Mouse (Mus musculus) hindbrain, embryonic 13.5 days (tissue): ENCODE data around the gene Lrrc8a. TPM values are rescaled to one million over a fixed set of nuclear protein-coding genes. Genes with fewer than 3 reads are reported as not detected.
A peak's percentile ranks its signal among the peaks of the same experiment; 100 is the strongest.

Experiments
- ATAC-seq: fragments of 200-750 bp; cut with Nextera tagmentation; 2 replicates; pipeline ENCODE4 v1.8.0; 2017; ENCODE audit warnings: moderate TSS enrichment; ENCODE audit not compliant: low FRiP score
- H3K27ac ChIP-seq: fragments of 300-500 bp; sonication (generic); 2 replicates; pipeline ENCODE4 v1.5.1; 2015; ENCODE audit warnings: inconsistent platforms, mild to moderate bottlenecking, moderate library complexity
- H3K27me3 ChIP-seq: fragments of 300-500 bp; sonication (generic); 2 replicates; pipeline ENCODE4 v1.6.1; 2015; ENCODE audit warnings: mild to moderate bottlenecking, inconsistent platforms
- H3K36me3 ChIP-seq: fragments of 300-500 bp; sonication (generic); 2 replicates; pipeline ENCODE4 v1.6.1; 2015; ENCODE audit warnings: mild to moderate bottlenecking, inconsistent platforms
- H3K4me1 ChIP-seq: fragments of 300-500 bp; sonication (generic); replicated peaks from 2 replicates; pipeline ENCODE4 v1.6.1; 2015; ENCODE audit warnings: inconsistent platforms
- H3K4me2 ChIP-seq: fragments of 300-500 bp; sonication (generic); 2 replicates; pipeline ENCODE4 v1.6.1; 2015; ENCODE audit warnings: inconsistent platforms, mild to moderate bottlenecking, moderate library complexity
- H3K4me3 ChIP-seq: fragments of 300-500 bp; sonication (generic); 2 replicates; pipeline ENCODE4 v1.5.1; 2015; ENCODE audit warnings: mild to moderate bottlenecking, inconsistent platforms
- H3K9ac ChIP-seq: fragments of 300-500 bp; sonication (generic); 2 replicates; pipeline ENCODE4 v1.6.1; 2015; ENCODE audit warnings: mild to moderate bottlenecking, inconsistent platforms
- H3K9me3 ChIP-seq: fragments of 300-500 bp; sonication (generic); 2 replicates; pipeline ENCODE4 v1.6.1; 2016; ENCODE audit warnings: inconsistent platforms
- WGBS: fragments of 180-500 bp; shearing (Covaris S2); methylation state at CpG from one replicate; pipeline ENCODE4 v1.1.7; 2015; 5-methylcytosine and 5-hydroxymethylcytosine counted together
- polyA plus RNA-seq: library from polyadenylated mRNA; unstranded; fragments of >200 nt; fragmentation: Nextera tagmentation; extraction: Ambion mirVana; gene quantifications from 2 replicates; pipeline ENCODE4 v1.2.1, GENCODE M21; 2015

Gene Lrrc8a
- polyA plus RNA-seq, 1 experiment from 2014 or later: 59.8 TPM

DNA sequence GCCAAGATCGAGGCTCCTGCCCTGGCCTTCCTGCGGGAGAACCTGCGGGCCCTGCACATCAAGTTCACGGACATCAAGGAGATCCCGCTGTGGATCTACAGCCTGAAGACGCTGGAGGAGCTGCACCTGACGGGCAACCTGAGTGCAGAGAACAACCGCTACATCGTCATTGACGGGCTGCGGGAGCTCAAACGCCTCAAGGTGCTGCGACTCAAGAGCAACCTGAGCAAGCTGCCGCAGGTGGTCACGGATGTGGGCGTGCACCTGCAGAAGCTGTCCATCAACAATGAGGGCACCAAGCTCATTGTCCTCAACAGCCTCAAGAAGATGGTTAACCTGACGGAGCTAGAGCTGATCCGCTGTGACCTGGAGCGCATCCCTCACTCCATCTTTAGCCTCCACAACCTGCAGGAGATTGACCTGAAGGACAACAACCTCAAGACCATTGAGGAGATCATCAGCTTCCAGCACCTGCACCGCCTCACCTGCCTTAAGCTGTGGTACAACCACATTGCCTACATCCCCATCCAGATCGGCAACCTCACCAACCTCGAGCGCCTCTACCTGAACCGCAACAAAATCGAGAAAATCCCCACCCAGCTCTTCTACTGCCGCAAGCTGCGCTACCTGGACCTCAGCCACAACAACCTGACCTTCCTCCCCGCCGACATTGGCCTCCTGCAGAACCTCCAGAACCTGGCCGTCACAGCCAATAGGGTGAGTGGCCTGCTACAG is 19.3 kb downstream of the Lrrc8a start:
- no peak for ATAC-seq
- peaks cover 94% of the 10 kb centered on the region for H3K36me3 ChIP-seq
- H3K27me3 ChIP-seq: no peaks in the 10 kb centered on the region
- no peak overlapping the region for H3K27ac ChIP-seq
- peaks cover 31% of the 10 kb centered on the region for H3K4me1 ChIP-seq
- H3K4me2 ChIP-seq: no peak overlapping the region
- no peaks in the 10 kb centered on the region for H3K9me3 ChIP-seq
- no peak overlapping the region for H3K9ac ChIP-seq
- no peak overlapping the region for H3K4me3 ChIP-seq
- 97% methylated on average over 30 of the region's 30 CpGs for WGBS

DNA sequence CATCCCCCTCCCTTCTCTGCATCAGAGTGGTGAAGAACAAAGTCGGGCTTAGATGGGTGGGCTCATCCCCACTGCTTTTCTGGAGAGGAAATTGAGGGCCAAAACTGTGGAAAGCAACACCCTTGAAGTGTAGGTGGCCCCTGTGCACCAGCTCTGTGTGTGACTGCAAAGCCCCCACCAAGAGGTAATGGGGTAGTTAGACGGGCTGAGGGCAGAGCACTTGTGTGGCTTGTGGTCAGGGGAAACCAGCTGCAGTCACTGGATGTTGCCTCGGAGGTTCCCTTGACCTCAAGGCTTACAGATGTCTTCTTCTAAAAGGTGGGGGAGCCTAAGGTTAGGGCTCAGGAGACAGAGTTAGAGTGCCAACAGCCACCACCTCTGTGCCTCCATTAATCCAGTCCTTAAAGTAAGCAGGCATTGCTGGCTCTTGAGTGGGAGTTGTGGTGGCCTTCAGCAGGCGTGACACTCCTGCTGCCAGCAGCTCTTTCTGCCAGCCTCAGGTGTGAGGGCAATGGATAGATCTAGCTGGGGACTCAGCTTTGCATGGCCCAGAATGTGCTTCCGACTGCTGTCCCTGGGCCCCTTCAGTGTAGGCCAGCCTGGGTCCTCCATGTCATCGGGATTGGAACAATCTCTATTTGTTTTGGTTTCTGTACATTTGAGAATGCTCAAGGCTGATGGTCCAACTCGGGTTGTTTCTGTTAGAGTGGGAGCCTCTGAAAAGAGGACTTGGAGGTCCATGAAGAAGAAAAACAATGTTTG is 20.4 kb downstream of the Lrrc8a start:
- Histone ChIP-seq H3K4me2 (no peak overlapping the region), H3K27me3 (no peaks in the 10 kb centered on the region), H3K27ac (no peak overlapping the region), H3K9me3 (no peaks in the 10 kb centered on the region), H3K36me3 (peaks cover 93% of the 10 kb centered on the region), H3K9ac (no peak overlapping the region), H3K4me1 (peaks cover 34% of the 10 kb centered on the region), H3K4me3 (no peak overlapping the region)
- no peak for ATAC-seq
- WGBS: 86% methylated on average over 7 of the region's 7 CpGs

DNA sequence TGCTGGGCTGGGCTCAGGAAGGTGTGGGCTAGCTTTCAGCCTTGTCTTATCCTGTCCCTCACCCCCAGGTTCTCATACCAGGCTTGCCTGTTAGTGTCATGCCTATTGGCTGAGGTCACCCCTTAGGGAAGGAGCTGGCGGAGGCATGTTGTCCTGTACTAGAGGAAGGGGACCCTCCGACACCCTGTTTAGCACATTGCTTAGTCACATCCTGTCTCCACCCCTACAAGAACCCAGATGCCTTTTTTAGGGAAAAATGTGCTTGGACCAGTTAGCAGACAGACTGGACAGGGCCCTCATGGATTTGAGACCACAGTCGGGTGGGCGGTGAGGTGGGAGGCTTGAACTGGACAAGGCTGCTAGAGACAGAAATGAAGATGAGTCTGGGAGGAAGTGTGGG is 21.1 kb downstream of the Lrrc8a start:
- peaks cover 94% of the 10 kb centered on the region for H3K36me3 ChIP-seq
- H3K9ac ChIP-seq: no peak overlapping the region; the same call in 1 of the 2 replicates
- no peak overlapping the region for H3K4me3 ChIP-seq
- H3K4me1 ChIP-seq: peaks cover 41% of the 10 kb centered on the region
- 90% methylated on average over 4 of the region's 4 CpGs for WGBS
- H3K27ac ChIP-seq: no peak overlapping the region
- no peak overlapping the region for H3K4me2 ChIP-seq
- no peak for ATAC-seq
- H3K9me3 ChIP-seq: no peaks in the 10 kb centered on the region
- H3K27me3 ChIP-seq: no peaks in the 10 kb centered on the region

DNA sequence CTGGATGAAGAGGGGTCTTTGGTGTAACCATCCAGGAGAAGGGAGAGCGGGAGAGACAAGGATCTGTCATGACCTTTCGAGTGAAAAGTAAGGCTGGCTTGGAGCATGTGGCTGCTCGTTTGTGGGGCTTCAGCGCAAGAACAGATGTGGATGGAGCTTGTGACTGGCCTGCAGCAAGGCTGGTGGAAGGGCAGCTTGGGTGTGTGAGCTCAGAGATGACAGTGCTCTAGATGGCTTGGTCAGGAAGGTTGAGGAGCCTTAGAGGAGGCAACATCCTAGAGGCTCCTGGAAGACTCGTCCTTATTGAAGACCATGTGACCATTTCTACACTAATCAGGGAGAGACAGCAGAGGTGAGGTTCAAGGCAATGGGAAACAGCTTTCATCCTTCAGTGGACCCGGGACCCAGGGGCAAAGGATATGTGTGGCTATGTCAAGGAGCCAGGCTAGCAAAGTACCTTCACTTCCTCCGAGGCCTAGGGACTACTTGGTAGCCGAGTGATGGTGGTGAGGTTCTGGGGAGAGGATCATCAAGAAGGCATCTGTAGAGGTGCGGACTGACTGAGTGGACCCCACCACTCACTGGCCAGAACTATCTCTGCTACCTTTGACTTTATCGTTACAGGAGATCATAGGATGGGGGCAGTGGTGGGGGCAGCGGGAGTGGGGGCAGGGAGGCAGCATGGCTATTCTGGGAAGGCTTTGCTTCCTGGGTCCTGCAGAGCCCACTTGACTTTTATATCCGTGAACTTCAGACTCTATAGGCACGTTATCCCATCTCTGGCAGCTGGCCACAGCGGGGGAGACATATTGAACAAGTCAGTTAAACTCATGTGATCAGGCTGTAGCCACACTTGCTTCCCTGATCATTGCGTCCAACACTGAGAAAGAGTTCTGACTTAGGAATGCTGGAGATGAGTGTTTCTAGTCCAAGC is 21.9 kb downstream of the Lrrc8a start:
- no peaks in the 10 kb centered on the region for H3K9me3 ChIP-seq
- WGBS: 91% methylated on average over 15 of the region's 15 CpGs
- no peak overlapping the region for H3K9ac ChIP-seq
- H3K27ac ChIP-seq: no peak overlapping the region
- H3K36me3 ChIP-seq: peaks cover 96% of the 10 kb centered on the region
- H3K4me2 ChIP-seq: no peak overlapping the region
- ATAC-seq: no peak
- H3K27me3 ChIP-seq: no peaks in the 10 kb centered on the region
- peaks cover 47% of the 10 kb centered on the region for H3K4me1 ChIP-seq
- no peak overlapping the region for H3K4me3 ChIP-seq

DNA sequence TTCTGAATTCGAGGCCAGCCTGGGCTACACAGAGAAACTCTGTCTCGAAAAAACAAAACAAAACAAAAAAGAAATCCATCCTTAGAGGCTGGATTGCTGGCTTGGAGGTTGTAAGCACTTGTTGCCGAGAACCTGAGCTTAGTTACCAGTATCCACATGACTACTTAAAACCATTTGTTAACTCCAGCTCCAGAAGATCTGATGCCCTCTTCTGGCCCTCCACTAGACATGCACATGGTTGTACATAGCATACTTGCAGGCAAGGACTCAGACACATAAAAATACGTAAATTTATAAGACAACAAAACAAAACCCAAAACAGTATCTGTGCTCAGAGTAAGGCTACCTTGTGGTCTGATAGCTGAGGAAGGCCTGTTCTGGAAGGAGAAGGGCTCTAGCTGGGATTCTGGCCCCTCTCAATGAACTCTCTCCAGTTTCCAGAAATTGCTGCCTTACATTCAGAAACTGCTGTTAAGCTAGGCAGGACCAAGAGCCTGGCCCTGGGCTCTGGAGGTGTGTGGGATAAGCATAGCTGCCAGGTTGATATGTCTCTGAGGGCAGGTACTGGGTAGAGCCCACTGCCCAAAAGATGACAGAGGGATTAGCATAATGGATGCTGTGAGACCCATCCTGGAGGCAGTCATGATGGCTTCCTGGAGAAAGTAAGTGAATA is 23.7 kb downstream of the Lrrc8a start:
- peak overlapping the region; percentile 55; the same call in 1 of the 2 replicates for H3K27ac ChIP-seq
- H3K4me2 ChIP-seq: no peak overlapping the region
- H3K4me1 ChIP-seq: peaks cover 65% of the 10 kb centered on the region
- H3K9ac ChIP-seq: no peak overlapping the region
- H3K9me3 ChIP-seq: no peaks in the 10 kb centered on the region
- H3K36me3 ChIP-seq: peaks cover 90% of the 10 kb centered on the region
- no peaks in the 10 kb centered on the region for H3K27me3 ChIP-seq
- 88% methylated on average over 4 of the region's 4 CpGs for whole genome bisulfite sequencing
- no peak for ATAC-seq
- H3K4me3 ChIP-seq: no peak overlapping the region

DNA sequence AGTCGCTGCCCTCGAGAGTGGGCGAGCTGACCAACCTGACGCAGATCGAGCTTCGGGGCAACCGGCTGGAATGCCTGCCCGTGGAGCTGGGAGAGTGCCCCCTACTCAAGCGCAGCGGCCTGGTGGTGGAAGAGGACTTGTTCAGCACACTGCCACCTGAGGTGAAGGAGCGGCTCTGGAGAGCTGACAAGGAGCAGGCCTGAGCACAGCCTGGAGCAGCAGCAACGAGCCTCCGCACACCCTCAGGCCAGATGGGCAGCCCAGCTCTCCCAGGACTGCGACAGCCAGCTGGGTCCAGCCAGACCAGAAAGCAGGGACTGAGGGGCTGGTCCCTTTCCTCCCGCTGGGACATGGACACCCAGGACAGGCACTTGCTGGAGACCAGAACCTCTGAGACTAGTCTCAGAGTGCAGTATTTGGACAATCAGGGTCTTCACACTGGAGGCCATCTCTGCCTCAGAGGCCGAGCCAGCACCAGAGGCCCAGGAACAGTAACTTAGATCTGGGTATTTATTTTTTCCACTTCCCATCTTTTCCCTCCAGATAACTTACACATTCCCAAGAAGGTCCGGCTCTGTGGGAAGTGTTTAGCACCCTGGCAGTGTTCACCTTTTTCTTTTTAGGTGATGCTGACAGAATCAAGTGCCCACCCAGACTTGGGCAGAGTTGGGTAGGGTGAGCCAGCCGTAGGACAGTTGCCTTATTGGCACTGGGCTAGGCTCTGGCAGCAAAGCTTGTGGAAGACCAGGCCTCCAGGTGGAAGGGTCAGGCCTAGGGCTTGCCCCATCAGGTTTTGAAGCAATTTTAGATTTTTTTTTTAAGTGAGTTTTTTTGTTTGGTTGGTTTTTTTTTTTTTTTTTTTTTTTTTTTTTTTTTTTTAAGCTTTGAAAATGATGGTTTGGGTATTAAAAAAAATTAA is 24.7 kb downstream of the Lrrc8a start:
- H3K4me1 ChIP-seq: peaks cover 75% of the 10 kb centered on the region
- no peak overlapping the region for H3K4me3 ChIP-seq
- ATAC-seq: no peak
- H3K9me3 ChIP-seq: no peaks in the 10 kb centered on the region
- H3K9ac ChIP-seq: peak overlapping the region; percentile 11; the same call in 1 of the 2 replicates
- H3K27me3 ChIP-seq: no peaks in the 10 kb centered on the region
- H3K27ac ChIP-seq: peak overlapping the region; percentile 55
- 87% methylated on average over 18 of the region's 18 CpGs for WGBS
- peaks cover 86% of the 10 kb centered on the region for H3K36me3 ChIP-seq
- no peak overlapping the region for H3K4me2 ChIP-seq

DNA sequence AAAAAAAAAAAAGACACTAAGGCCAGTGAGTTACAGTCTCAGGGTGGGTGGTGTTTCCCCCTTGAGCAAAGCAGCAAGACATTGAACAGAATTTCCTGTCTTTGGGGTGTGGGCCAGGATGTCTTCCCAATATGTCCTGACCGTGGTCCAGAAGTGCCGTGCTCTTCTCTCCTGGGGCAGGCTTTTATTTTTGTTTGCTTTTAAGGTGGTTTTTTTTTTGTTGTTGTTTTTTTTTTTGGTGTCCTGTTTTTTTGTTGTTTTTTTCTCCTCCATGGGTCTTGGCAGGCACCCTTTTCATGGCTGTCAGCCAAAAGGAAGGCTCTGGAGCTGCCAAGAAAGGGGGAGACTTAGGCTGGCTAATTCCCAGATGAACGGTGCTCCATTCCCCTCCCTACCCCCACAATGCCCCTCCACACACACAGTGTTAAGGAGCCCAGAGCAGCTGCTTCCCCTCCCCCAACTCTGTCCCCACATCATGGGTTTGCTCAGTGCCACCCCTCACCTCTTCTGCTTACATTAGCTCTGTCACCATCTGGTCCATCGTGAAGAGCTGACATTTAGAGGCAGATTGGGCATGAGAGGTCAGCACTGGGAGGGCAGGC is 25.4 kb downstream of the Lrrc8a start:
- H3K36me3 ChIP-seq: peaks cover 79% of the 10 kb centered on the region
- H3K4me2 ChIP-seq: no peak overlapping the region
- no peak overlapping the region for H3K9ac ChIP-seq
- no peaks in the 10 kb centered on the region for H3K27me3 ChIP-seq
- peaks cover 73% of the 10 kb centered on the region for H3K4me1 ChIP-seq
- no peak overlapping the region for H3K4me3 ChIP-seq
- peak; percentile 57; the same call in 1 of the 2 replicates for ATAC-seq
- H3K27ac ChIP-seq: peak overlapping the region; percentile 60
- WGBS: 49% methylated on average over 4 of the region's 4 CpGs
- no peaks in the 10 kb centered on the region for H3K9me3 ChIP-seq

- Histone ChIP-seq H3K9me3 (no peaks in the 10 kb centered on the region), H3K9ac (no peak overlapping the region), H3K4me3 (no peak overlapping the region), H3K4me1 (peaks cover 65% of the 10 kb centered on the region), H3K27ac (peak overlapping the region; percentile 60; the same call in 1 of the 2 replicates), H3K4me2 (no peak overlapping the region), H3K36me3 (peaks cover 73% of the 10 kb centered on the region), H3K27me3 (no peaks in the 10 kb centered on the region)
- ATAC-seq: no peak
- 93% methylated on average over 6 of the region's 6 CpGs for WGBS
These were observed 26.3 kb downstream of the Lrrc8a start for GRCm38 (mm10) chr2:30263811-30264210.

DNA sequence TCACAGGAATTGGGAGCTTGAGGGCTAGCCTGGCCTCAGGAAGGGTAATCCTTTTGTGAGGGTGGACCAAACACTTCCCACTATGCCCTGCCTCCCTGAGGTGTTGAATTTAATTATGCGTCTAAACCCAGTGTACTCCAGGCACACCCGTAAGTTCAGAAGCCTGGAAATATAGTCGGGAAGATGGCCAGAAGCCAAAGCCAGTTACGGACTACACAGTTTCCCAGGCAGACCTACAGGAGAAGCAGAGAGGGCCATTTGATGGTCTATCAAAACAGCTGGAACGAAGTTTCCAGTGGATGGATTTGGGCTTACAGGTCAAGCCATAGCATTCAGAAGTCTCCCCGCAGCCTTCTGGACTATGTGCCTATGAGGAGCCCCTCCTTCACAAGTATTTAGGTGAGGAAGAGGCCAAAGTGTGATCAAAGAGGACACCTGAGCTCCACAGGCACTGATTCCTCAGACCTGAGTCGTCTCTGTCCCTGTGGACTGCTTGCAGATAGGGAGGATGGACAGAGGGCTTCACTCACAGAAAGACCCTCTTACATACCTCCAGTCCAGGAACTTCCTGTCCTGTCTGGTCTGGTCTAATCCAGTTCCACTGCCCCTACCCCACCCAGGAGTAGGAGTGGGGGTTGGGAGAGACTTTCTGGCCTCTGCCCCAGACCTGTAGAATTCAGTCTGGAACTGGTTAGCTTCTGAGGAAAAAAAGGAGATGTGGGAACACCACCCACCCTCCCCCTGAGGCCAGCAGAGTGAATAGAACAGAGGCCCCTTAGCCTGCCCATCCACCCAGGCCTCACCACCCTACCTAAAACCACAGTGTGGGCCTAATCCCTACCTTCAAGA is 27.4 kb downstream of the Lrrc8a start:
- H3K9me3 ChIP-seq: no peaks in the 10 kb centered on the region
- peaks cover 62% of the 10 kb centered on the region for H3K36me3 ChIP-seq
- H3K4me2 ChIP-seq: no peak overlapping the region
- ATAC-seq: no peak
- no peak overlapping the region for H3K4me3 ChIP-seq
- WGBS: 75% methylated on average over 7 of the region's 7 CpGs
- peak overlapping the region; percentile 82 for H3K27ac ChIP-seq
- H3K27me3 ChIP-seq: no peaks in the 10 kb centered on the region
- H3K4me1 ChIP-seq: peaks cover 55% of the 10 kb centered on the region
- peak overlapping the region; percentile 8; the same call in 1 of the 2 replicates for H3K9ac ChIP-seq

- peaks cover 57% of the 10 kb centered on the region for H3K4me1 ChIP-seq
- no peak within 1 kb of the TSS for H3K4me2 ChIP-seq
- H3K36me3 ChIP-seq: peaks cover 53% of the 10 kb centered on the region
- peak within 1 kb of the TSS; percentile 82 for H3K27ac ChIP-seq
- H3K27me3 ChIP-seq: no peaks in the 10 kb centered on the region
- H3K9me3 ChIP-seq: no peaks in the 10 kb centered on the region
- 37% methylated on average over 5 of the region's 5 CpGs for WGBS
- ATAC-seq: no peak
- H3K9ac ChIP-seq: peak within 1 kb of the TSS; percentile 8; the same call in 1 of the 2 replicates
- no peak within 1 kb of the TSS for H3K4me3 ChIP-seq
These were observed 28.3 kb downstream of the Lrrc8a start, which contains the start of gene Phyhd1 for GRCm38 (mm10) chr2:30265767-30266253. TSS of gene Phyhd1 (plus strand) at chr2:30266203.
